Mouse (Mus musculus) thymus, postnatal 14 days (tissue): Measurements from ENCODE around the gene Scgb1a1.

Experiments used
- DNase-seq: peaks from one replicate; pipeline ENCODE4 v3.0.0; 2021

Gene Scgb1a1

GRCm38 (mm10) chr19:9040649-9041048 is 47.1 kb downstream of the Scgb1a1 start:
- DNase-seq, result no peak

- no peak for DNase-seq
Observed at GRCm38 (mm10) chr19:9039928-9040327, 47.8 kb downstream of the Scgb1a1 start.

GRCm38 (mm10) chr19:9039266-9039665 is 48.5 kb downstream of the Scgb1a1 start:
- DNase-seq, result no peak

GRCm38 (mm10) chr19:9038136-9038535 is 49.6 kb downstream of the Scgb1a1 start:
- DNase-seq, result peak; percentile 56

- DNase-seq, result no peak
Observed at GRCm38 (mm10) chr19:9035101-9035500, 52.7 kb downstream of the Scgb1a1 start.

GRCm38 (mm10) chr19:9034480-9034879 is 53.3 kb downstream of the Scgb1a1 start:
- DNase-seq, result no peak
